Mouse (Mus musculus): ENCODE results near the gene Cdc42se1.
"Not testable (repeated sequence)": the region's sequence is repeated elsewhere in the genome, so short reads cannot be mapped to it uniquely, and the experiment has no call there.

Cdc42se1 gene

DNA sequence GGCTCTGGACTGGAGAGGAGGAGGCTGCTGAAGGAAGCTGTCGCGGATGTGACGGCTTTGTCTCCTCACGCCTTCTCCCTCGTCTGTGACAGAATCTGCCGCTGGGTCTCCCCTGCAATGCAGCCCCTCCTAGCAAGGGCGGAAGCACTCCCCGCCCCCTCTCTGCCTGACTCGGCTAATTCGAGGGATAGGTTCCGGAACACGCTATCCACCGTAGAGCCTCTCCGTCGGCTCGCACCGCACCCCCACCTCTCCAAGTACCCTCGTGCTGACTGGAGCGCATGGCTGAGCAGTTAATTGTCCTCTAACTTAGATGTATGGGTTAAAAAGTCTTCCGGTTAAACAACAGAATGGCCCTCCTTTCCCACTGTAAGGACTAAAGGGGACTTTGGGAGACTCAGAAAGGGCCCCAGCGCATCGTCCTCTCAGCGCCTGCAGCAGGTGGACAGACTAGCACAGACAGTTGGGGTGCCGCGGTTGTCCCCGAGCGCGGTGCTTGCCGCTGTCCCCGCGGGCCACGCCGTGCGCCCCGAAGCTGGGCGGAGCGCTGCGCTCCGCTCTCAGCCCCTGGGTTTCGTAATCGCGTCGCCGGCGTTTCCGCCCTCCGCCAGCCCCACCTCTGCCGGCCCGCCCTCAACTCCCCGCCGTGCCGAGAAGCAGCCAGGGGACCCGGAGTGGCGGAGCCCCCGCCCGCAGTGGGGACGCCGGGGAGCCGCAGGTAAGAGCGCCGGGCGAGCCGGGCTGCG is at the start of gene Cdc42se1:
TSS of gene Cdc42se1 (plus strand) at position 585 of the 746 bp plus-strand sequence.
- peak; percentile 78 for DNase-seq (ENCODE audit: low read depth, low spot score)

DNA sequence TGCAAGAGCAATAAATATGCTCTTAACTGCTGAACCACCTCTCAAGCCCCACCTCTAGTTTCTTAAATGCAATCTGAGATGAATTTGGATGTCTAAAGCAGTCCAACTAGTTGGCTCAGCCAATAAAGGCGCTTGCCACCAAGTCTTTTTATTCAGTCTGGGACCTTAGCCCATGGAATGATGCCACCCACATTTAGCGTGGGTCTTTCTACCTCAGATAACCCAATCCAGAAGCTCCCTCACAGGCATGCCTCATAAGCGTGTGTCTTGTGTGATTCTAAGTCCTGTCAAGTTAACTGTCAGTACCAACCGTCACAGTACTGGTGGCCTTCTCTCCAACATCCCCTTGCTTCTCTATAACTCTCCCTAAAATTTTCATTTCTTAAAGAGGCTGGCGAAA is 49.6 kb upstream of the Cdc42se1 start:
- DNase-seq (ENCODE audit: low read depth, low spot score), result no peak

DNA sequence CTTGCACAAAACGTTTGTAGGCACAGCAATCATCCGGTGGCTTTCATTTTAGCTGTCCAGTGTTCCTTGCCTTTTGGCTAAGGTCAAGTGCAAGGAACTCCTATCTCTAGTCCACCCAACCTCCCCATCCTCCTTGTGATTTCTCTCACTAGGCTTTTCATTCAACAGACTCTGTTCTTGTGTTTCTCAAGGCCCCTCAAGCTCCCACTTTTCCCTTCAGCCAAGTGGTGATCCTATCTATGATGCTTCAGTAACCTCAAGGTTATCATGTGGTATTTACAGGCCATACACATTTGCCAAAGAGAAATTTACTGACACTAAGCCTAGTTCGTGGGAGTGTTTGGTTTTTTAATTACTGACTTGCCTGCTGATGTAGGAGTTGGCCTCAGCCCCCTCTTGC is 48.6 kb upstream of the Cdc42se1 start:
- DNase-seq (ENCODE audit: low read depth, low spot score), result no peak

DNA sequence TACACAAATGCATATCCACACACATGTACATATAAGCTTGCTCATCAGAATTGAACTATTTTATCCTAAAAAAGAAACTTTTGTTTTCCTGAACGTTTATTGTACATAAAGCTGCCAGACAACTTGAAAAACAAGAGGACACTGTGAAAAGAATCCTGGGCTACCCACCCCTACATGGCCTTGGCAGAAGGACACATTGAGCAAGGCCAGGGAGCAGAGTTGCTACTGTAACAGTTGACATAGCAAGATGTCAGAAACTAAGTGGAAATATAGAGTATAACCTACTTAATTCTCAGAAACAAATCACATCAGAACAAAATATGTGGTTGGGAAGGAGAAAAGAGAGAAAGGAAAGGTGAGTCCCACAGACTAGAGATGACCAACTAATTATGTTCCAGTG is 46.7 kb upstream of the Cdc42se1 start:
- DNase-seq (ENCODE audit: low read depth, low spot score), result no peak

DNA sequence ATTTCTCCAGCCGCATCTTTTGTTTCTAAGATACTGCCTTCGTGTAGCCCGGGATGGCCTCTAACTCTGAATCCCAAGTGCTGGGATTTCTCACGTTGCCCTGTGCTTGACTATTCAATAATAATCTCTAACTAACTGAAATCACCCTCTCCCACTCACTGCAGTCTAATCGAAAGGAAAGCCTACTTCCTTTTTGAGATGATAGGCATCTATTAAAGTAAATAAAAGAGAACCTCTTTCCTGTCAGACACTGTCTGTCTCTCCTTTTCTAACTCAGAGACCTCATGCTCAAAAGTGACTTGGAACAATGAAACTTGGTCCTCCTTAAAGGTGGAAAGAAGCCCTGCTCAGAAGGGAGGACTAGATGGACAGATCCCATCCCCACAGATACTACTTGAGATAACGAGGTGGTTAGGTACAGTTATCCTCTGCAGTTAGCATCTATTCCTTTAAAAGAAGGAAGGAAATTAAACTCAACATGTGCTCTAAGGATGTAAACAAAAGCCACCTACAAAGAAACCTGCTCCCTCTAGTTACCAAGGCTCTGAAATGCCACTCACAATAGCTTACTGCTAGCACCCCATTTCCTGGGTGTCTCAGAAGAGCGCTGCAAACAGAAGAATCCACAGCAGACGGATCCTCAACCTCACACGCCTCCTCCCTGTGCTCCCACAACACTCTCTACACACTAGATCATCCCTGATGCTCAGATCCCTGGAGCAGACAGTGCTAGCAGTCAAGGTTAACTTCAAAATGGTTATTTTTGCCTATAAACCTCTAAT is 43.5 kb upstream of the Cdc42se1 start:
- DNase-seq (ENCODE audit: low read depth, low spot score), result no peak

DNA sequence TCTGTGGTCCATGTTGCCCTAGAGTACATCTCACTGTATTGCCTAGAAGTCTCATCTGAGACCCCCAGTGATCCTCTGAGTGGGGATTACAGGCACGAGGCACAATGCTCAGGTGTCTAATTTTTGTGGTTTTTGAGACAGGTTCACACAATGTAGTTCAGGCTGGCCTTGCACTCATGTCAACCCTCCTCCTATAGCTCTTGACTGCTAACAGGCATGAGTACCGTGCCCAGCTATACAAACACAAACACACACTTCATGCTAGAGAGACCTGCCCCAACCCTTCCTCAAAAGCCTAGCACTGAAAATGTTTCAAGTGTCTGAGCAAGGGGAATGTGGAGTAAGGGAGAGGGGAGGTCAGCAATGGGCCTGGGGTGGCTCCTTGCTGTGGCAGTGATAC is 42.4 kb upstream of the Cdc42se1 start:
- DNase-seq (ENCODE audit: low read depth, low spot score), result no peak

DNA sequence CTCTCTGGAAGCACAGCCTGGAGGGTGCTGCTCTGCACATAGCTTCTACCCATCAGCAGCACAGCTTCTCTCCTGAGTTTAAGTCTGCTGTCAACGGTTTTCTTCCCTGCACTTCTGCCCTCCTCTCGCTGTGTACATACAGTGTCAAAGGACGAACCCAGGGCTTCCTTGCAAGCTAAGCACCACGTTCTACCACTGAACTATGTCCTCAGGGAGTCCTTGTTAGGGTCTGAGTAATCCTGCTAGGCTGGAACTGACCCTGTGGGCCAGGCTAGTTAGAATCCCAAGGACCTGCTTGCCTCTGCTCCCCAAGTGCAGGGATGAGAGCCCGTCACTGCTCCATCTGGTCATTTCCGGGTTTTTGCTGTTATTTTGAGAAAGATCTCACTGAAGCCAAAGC is 41.6 kb upstream of the Cdc42se1 start:
- DNase-seq (ENCODE audit: low read depth, low spot score), result no peak

DNA sequence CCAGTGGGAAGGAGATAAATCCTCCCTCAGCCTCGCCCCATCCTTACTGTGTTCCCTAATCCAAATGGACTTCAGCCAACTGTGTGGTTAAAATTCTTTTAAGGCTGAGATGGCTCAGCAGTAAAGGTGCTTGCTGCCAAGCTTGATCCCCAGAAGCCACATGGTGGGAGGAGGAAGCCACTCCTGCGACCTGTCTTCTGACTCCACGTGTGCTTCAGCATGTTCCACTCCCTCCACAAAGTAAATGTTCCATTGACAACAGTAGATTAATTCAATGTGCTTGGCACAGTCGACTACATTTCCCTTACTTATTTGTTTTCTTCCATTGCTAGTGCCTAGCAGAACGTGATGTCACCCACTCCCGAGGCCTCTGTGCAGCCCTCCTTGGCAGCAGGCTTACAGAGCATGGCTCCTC is 33.8 kb upstream of the Cdc42se1 start:
- no peak for DNase-seq (ENCODE audit: low read depth, low spot score)

DNA sequence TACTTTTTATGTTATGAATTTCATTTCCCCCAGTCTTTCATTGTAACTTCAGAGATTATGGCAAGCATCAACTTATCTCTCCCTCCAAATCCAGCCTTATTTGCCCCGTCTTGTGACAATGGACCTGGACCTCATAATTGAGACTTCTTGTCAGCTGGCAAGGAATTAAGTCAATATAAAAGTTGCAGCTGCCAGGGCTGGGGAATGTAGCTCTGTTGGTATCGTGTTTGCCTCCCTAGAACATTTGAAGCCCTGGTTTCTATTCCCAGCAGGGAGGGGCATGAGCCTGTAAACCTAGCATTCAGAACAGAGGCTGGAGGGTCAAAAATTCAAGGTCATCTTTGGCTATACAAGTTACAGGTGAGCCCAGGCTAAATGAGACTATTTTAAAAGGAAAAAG is 32.8 kb upstream of the Cdc42se1 start:
- no peak for DNase-seq (ENCODE audit: low read depth, low spot score)

DNA sequence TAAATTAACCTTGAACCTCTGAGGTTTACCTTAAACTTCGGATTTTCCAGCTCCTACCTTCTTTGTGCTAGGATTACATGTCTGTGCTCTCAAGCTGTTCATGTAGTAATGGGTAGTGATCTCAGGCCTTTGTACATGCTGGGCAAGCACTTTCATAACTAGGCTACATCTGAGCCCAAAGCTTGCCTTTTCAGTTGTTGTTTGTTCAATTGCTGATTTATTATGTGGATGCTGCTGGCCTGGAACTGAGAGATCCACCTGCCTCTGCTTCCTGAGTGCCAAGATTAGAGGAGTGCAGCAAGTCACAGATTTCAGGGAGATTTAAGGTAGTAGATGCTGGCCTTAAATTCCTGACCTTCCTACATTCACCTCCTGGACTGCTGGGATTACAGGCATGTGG is 29.4 kb upstream of the Cdc42se1 start:
- no peak for DNase-seq (ENCODE audit: low read depth, low spot score)

DNA sequence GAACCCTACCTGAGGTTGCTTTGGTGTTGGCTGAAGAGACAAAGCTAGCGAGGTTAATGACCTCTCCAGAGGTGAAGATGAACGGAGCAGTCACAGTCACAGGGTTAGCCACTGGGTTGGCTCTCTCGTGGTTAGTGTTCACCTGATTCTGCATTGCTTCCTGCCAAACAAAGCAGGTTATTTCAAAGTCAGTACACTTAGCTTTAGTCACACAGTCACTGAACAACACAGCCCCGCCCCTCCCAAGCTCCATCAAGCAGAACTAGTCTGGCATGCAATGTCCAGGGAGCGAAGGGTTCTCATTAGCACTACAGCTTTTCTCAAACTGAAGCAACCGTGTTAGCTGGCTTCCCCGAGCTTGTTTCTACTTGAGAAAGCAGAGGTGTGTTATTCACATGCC is 28.4 kb upstream of the Cdc42se1 start:
- no peak for DNase-seq (ENCODE audit: low read depth, low spot score)

DNA sequence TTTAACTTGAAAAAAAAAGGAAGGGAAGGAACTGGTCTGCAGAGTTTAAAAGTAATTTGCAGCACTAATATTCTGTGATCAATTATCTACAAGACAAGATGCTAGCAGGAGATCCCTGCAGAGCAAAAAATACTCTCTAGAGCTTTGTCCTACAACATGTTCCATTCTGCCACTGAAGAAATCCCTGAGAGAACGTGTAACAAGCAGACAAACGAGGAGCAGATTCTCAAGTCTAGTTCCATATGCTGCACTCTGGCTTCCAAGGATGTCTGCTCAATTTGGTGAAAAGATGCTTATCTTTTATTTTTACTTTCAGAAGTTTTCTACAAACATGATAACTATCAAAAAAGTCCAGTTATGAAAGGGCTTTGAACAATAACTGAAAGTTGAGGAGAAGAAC is 28.0 kb upstream of the Cdc42se1 start:
- DNase-seq (ENCODE audit: low read depth, low spot score), result no peak

DNA sequence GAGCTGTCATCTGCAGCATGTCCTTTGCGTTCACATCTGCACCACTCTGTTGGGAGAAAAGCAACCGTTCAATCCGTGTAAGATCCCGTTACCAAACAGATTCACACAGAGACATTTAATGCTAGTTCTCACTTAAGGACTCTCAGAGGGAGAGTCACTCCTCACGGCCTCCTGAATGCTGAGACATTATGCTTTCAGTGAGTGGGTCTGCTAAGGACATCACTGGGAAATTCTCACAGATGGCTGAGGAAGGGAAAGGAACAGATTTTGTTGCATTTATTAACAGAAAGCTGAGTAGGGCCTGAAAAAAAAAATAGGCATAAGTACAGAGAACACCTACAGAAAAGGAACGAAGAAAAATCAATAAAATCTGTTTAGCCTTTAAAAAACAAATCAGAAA is 24.7 kb upstream of the Cdc42se1 start:
- DNase-seq (ENCODE audit: low read depth, low spot score), result no peak

DNA sequence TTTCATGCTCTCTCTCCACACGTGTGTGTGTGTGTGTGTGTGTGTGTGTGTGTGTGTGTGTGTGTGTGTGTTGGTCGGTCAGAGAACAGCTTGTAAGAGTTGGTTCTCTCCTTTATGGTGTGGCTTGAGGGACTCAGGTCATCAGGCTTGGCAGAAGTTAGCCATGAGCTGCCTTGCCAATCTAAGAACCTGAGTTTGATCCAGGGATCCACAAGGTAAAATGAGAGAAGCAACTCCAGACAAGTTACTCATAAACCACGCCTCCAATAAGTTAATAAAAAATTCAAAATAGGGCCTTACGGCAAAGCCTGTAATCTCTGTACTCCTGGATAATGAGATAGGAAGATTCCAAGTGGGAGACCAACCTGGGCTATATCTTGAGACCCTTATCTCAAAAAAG is 20.2 kb upstream of the Cdc42se1 start:
- no peak for DNase-seq (ENCODE audit: low read depth, low spot score)

DNA sequence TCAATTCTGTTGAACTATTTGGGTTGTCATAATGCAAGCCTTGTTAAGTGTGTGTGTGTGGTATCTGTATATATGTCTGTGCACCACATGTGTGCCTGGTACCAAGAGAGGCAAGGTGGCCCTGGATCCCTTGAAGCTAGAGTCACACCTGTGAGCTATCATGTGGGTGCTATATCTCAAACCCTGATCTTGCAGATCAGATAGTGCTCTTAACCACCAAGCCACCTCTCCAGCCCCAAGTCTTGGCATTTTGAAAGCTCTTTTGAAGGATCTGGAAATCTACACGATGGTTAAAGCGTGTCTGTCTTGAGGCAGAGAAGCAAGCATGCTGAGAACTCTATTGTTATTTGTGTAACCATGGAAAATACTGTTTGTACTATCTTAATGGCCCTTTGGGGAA is 17.9 kb upstream of the Cdc42se1 start:
- DNase-seq (ENCODE audit: low read depth, low spot score), result no peak

DNA sequence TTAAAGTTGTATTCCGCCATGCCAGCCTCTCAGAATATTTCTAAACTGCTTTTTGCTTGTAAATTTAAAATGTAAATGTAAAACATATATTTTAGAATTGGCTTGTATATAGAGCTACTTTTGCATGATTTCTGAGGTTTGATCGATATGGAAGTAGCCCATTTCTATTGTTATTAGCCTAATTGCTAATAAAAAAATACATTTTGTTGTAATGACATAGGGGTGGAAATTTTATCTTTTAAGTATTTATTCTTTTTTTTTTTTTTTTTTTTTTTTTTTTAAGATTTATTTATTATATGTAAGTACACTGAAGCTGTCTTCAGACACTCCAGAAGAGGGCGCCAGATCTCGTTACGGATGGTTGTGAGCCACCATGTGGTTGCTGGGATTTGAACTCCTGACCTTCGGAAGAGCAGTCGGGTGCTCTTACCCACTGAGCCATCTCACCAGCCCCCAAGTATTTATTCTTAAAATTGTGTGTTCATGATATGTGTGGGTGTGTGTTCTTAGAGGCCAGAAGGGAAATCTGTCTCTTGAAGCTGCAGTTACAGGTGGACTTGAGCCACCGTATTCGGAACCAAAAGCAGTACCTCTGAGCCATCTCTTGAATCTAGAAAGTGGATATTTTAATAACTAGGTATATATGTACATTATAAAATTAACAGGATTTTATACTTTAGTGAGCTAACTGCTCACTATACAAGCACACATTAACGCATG is 15.5 kb upstream of the Cdc42se1 start:
- not testable (repeated sequence) for DNase-seq (ENCODE audit: low read depth, low spot score)

DNA sequence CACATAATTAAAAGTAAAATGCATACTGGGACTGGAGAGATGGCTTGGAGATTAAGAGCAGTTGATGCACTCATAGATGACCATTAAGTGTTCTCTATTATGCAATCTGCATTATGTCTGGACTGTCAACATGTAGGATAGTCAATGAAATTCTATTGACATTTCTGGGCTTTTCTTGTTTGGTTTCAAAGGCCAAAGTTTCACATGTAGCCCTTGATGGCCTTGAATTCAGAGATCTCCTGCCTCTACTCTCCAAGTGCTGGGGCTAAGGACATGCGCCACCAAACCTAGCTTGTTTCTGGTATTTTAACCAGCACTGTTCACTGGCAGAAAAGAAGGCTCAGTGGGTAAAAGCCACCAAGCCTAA is 14.9 kb upstream of the Cdc42se1 start:
- no peak for DNase-seq (ENCODE audit: low read depth, low spot score)

DNA sequence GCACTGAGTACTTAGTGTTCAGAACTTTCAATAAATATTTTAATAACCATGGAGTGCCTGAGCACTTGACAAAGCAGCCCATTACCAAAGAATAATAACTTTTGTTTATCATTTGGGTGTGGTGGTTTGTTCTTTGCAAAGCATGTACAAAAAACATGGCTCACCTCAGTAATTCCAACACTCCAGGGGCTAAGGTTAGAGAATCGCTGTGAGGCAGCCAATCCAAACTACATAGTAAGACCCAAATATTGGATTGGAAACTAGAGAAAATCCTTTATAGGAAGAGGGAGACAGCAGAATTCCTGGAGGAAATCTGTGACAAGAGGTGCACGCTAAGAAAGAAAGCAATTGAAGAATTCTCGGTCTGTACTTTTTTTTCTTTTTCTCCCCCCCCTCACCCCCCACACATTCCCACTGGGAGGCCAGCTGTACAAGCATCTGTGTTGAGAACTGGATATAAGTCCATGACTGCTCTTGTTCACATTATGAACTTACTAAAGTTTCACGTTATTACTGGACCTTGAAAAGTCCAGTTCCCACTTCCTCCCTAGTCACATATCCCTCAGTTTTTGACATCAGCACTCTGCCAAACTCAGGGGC is 11.8 kb upstream of the Cdc42se1 start:
- no peak for DNase-seq (ENCODE audit: low read depth, low spot score)

DNA sequence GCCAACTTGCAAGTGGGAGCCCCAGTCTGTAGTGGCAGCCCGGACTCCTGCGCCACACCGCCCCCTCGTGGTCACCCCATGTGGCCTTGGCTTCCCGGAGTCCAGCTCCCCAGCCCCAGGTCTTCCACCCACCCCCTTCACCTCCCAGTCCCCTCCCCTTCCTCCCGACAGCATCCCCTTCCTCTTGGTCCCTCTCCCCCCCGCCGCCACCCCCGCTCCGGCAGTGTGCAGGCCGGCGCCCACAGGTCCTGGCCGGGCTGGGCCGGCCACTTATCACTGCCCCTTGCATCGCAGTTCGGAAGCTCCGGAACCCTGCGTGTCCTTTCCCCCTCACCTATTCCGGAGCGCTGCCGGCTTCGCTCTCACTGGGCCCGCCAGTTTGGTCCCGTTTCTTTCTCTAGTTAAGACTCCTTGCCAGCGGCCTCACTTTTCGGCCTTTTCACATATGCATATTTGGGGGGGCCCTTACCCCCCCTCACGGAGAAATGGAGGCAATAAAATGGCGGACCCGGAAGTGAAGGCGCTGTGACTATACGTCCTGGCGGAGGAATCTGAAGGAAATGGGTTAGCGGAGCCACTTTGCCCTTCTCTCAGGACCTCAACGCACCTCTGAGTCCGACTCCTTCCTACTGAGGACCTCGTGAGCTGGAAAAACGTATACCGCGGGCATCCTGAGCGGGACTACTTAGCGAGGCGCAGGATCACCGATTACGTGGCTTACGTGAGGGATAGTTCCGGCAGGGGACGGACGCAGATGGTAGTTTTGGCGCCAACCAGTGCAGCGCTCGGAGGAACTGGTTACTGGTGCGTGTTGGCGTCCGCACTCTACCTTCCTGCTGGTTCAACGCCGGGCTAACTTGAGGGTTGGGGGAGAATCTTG is 11.0 kb upstream of the Cdc42se1 start, which contains the start of gene Gabpb2:
TSS of gene Gabpb2 (minus strand) at position 662 of the 880 bp plus-strand sequence.
- DNase-seq (ENCODE audit: low read depth, low spot score), result peak; percentile 96

DNA sequence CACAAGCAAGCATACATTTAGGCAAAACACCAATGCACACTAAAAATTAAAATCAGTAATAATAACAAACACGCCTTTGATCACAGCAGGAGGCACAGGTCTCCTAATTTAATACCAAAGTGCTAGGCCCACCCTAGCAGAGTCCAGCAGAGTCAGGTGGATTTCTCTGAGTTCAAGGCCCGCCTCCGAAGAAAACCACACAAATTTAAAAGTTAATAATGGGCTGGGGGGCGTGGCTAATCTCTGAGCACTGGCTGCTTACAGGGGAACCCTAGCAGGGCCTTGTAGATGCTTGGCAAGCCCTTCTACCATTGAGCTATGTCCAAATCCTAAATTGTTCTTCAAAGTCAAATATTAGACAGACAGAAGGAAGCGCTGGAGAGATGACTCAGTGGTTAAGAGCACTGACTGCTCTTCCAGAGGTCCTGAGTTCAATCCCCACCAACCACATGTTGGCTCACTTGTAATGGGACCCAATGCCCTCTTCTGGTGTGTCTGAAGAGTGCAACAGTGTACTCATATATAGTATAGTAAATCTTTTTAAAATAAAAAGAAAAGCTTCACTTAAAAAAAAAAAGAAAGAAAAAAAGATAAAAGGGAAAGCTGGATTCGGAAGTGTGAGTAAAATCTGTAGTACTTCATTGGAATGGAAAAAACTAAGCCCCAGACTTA is 9.9 kb upstream of the Cdc42se1 start:
- no peak for DNase-seq (ENCODE audit: low read depth, low spot score)

DNA sequence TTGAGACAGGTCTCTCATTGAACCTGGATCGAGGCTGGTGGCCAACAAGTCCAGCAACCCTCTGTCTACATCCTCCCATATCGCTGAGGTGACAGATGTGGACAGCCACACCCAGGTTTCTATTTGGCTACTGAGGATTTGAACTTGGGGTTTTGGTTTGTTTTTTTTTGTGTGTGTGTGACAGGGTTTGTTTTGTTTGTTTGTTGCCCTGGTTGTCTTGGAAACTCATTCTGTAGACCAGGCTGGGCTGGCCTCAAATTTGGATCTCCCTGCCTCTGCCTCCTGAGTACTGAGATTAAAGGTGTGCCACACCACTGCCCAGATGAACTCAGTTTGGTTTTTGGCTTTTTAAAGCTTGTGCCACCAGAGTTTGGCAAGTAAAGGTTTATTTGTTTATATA is 5.5 kb upstream of the Cdc42se1 start:
- DNase-seq (ENCODE audit: low read depth, low spot score), result no peak
